Comparison of ENCODE assay signal across 9 mouse cellular contexts in genomic region chrX:95687119-95687518, GRCm38 (mm10). TPM values are rescaled to one million over a fixed set of nuclear protein-coding genes. Genes with fewer than 3 reads are reported as not detected.
A peak's percentile ranks its signal among the peaks of the same experiment; 100 is the strongest.
DNase-seq lines count a peak whose midpoint lies in the region; ATAC-seq and TF ChIP-seq lines count a peak whose summit lies in the region.
"Had no signal": no experiment of that assay in that cellular context is flagged by ENCODE, and none has a peak within 500 bp of the region (broad histone marks: within the 10 kb centered on the region; RNA-seq: fewer than 3 reads in every experiment).

No protein-coding gene starts in this region.

- no peak overlapping the region for H3K9ac ChIP-seq in forebrain, postnatal 0 days
- H3K9ac ChIP-seq in forebrain, embryonic 12.5 days: no peak overlapping the region
- H3K9ac ChIP-seq in CH12.LX (ENCODE audit: insufficient read depth, low read depth): no peak overlapping the region
- H3K9ac ChIP-seq: lung, embryonic 15.5 days had no signal

- DNase-seq in forebrain, postnatal 0 days: peak; percentile 20
- DNase-seq in left cerebral cortex, adult 18-20 months (ENCODE audit: low spot score in 2 of 2): peak; percentile 3 to 4
- no peak for DNase-seq in left cerebral cortex, postnatal 4 days
- DNase-seq in CH12.LX (ENCODE audit: extremely low read depth): peak; percentile 3
- peak; percentile 14 for DNase-seq in induced T-regulatory cell, adult 2 months (ENCODE audit: low read depth)
- no peak for DNase-seq in ovary, postnatal 10 days (ENCODE audit: low spot score)
- DNase-seq in yolk sac, embryonic 10.5 days (ENCODE audit: low spot score): no peak

- dilution Hi-C loops in CH12.LX (cut with MboI; ENCODE audit: extremely low pct_ligation_motif_present, extremely low pct_unique_long_range_greater_than_20kb, low sequenced_read_pairs): no loop called here

- in situ Hi-C loops in CH12.LX (cut with MboI; ENCODE audit: low pct_ligation_motif_present, low pct_unique_long_range_greater_than_20kb, low sequenced_read_pairs): no loop called here

- no peaks in the 10 kb centered on the region for H3K9me3 ChIP-seq in forebrain, postnatal 0 days (ENCODE audit: low read length)
- no peaks in the 10 kb centered on the region for H3K9me3 ChIP-seq in forebrain, embryonic 12.5 days
- no peaks in the 10 kb centered on the region for H3K9me3 ChIP-seq in CH12.LX (replicated peaks; ENCODE audit: low read length)
- H3K9me3 ChIP-seq: lung, embryonic 15.5 days had no signal

- H3K27ac ChIP-seq in forebrain, postnatal 0 days (ENCODE audit: low read depth, low read length): no peak overlapping the region
- H3K27ac ChIP-seq in forebrain, embryonic 12.5 days: no peak overlapping the region
- no peak overlapping the region for H3K27ac ChIP-seq in CH12.LX (ENCODE audit: insufficient read depth, low read depth)
- H3K27ac ChIP-seq: lung, embryonic 15.5 days had no signal

- no peak overlapping the region for H3K4me3 ChIP-seq in forebrain, postnatal 0 days (ENCODE audit: low read depth, low read length)
- H3K4me3 ChIP-seq in forebrain, embryonic 12.5 days (replicated peaks): no peak overlapping the region
- H3K4me3 ChIP-seq in CH12.LX (replicated peaks in 1 of 3; ENCODE audit: low read depth in 2 of 3, low read length in 2 of 3, poor library complexity in 1 of 3): no peak overlapping the region
- H3K4me3 ChIP-seq: lung, embryonic 15.5 days had no signal

- H3K79me2 ChIP-seq in CH12.LX (replicated peaks; ENCODE audit: control insufficient read depth, extremely low read depth, insufficient read depth, poor library complexity, severe bottlenecking): no peaks in the 10 kb centered on the region

- no peaks in the 10 kb centered on the region for H3K27me3 ChIP-seq in forebrain, postnatal 0 days (ENCODE audit: insufficient read depth, low read length)
- H3K27me3 ChIP-seq in forebrain, embryonic 12.5 days: no peaks in the 10 kb centered on the region
- no peaks in the 10 kb centered on the region for H3K27me3 ChIP-seq in CH12.LX (replicated peaks)
- H3K27me3 ChIP-seq: lung, embryonic 15.5 days had no signal

- TF ChIP-seq EP300 in CH12.LX (IDR thresholded peaks at IDR 0.05; ENCODE audit: low read length): no peak

- H3K4me1 ChIP-seq in forebrain, postnatal 0 days (ENCODE audit: insufficient read depth): no peaks in the 10 kb centered on the region
- no peaks in the 10 kb centered on the region for H3K4me1 ChIP-seq in forebrain, embryonic 12.5 days
- no peaks in the 10 kb centered on the region for H3K4me1 ChIP-seq in CH12.LX (ENCODE audit: control insufficient read depth in 1 of 2, insufficient read depth in 2 of 2)
- H3K4me1 ChIP-seq: lung, embryonic 15.5 days had no signal

- no peak for TF ChIP-seq POLR2A in CH12.LX (IDR thresholded peaks at IDR 0.05; ENCODE audit: low read depth, low read length)

- 62% methylated on average over 1 of the region's 1 CpGs for WGBS in forebrain, postnatal 0 days
- WGBS in forebrain, embryonic 12.5 days: 39% methylated on average over 1 of the region's 1 CpGs

- intact Hi-C loops in left cerebral cortex, postnatal 4 days (cut with DNase I): no loop called here

- no peak overlapping the region for H3K4me2 ChIP-seq in forebrain, postnatal 0 days (ENCODE audit: low read depth)
- no peak overlapping the region for H3K4me2 ChIP-seq in forebrain, embryonic 12.5 days
- no peak overlapping the region for H3K4me2 ChIP-seq in CH12.LX (ENCODE audit: insufficient read depth, low read depth, poor library complexity, severe bottlenecking)
- H3K4me2 ChIP-seq: lung, embryonic 15.5 days had no signal

- peak; percentile 43; the same call in 1 of the 2 replicates for ATAC-seq in forebrain, postnatal 0 days
- ATAC-seq in forebrain, embryonic 12.5 days (ENCODE audit: low FRiP score): no peak

- peak; percentile 52 for TF ChIP-seq RAD21 in CH12.LX (IDR thresholded peaks at IDR 0.05; ENCODE audit: low read depth, low read length)

- peak; percentile 37 for TF ChIP-seq CTCF in forebrain, postnatal 0 days (IDR thresholded peaks at IDR 0.05; ENCODE audit: low read depth)
- TF ChIP-seq CTCF in CH12.LX (conservative IDR thresholded peaks at IDR 0.05 in 1 of 2, IDR thresholded peaks at IDR 0.05 in 1 of 2; ENCODE audit: low read depth in 2 of 2, low read length in 2 of 2): peak in 1 of 2 experiments; percentile 51; a peak in 2 of 4 replicates

- no peaks in the 10 kb centered on the region for H3K36me3 ChIP-seq in forebrain, postnatal 0 days (ENCODE audit: insufficient read depth)
- no peaks in the 10 kb centered on the region for H3K36me3 ChIP-seq in forebrain, embryonic 12.5 days (replicated peaks)
- H3K36me3 ChIP-seq in CH12.LX (replicated peaks in 1 of 2; ENCODE audit: control insufficient read depth in 1 of 2, insufficient read depth in 1 of 2, low read length in 1 of 2): no peaks in the 10 kb centered on the region
- H3K36me3 ChIP-seq: lung, embryonic 15.5 days had no signal

TF ChIP-seq in CH12.LX, 34 proteins besides CTCF, POLR2A, EP300 and RAD21:
- TF ChIP-seq KAT2A (IDR thresholded peaks at IDR 0.05; ENCODE audit: insufficient replicate concordance, low read length): no peak
- TF ChIP-seq SMC3 (IDR thresholded peaks at IDR 0.05; ENCODE audit: low read depth, low read length): peak; percentile 25; the same call in 1 of the 2 replicates
- no peak for TF ChIP-seq JUND (conservative IDR thresholded peaks at IDR 0.05; ENCODE audit: low read depth, low read length)
TF ChIP-seq in CH12.LX: peak in this region for 1.

RNA-seq across cellular contexts. Expression of gene Zc3h12b, which starts 24.4 kb away (rescaled TPM):
- 10.6 and 11.6 TPM in 2 replicates for total RNA-seq in forebrain, postnatal 0 days (2014; rRNA removed)
- 2.5 and 3.5 TPM in 2 replicates for polyA plus RNA-seq in forebrain, postnatal 0 days (2015; fragmentation: Nextera tagmentation; extraction: Ambion mirVana)
- 3.4 and 3.5 TPM in 2 replicates for polyA plus RNA-seq in forebrain, embryonic 12.5 days (2016; fragmentation: Nextera tagmentation; extraction: Ambion mirVana)
- 10 to 100 TPM; 32.6 to 34.7 TPM for total RNA-seq in left cerebral cortex, adult 18-20 months (2021)
- 10 to 100 TPM; 19.2 to 20.9 TPM for total RNA-seq in left cerebral cortex, postnatal 4 days (2021)
- under 0.01 and 0.04 TPM in 2 replicates for total RNA-seq in CH12.LX (2012; rRNA removed)
- total RNA-seq in CH12.LX (2014; rRNA removed): not detected in 2 replicates
- polyA plus RNA-seq in CH12.LX (2012; ENCODE audit: insufficient read length, low read depth): 0.16 and 0.20 TPM in 2 replicates

RNA-seq across cellular contexts. Expression of gene Zc4h2, which starts 28.8 kb away (rescaled TPM):
- 50.9 and 52.5 TPM in 2 replicates for total RNA-seq in forebrain, postnatal 0 days (2014; rRNA removed)
- 61.6 and 74.9 TPM in 2 replicates for polyA plus RNA-seq in forebrain, postnatal 0 days (2015; fragmentation: Nextera tagmentation; extraction: Ambion mirVana)
- 55.5 and 60.9 TPM in 2 replicates for polyA plus RNA-seq in forebrain, embryonic 12.5 days (2016; fragmentation: Nextera tagmentation; extraction: Ambion mirVana)
- total RNA-seq in left cerebral cortex, adult 18-20 months (2021): 10 to 100 TPM; 18.0 to 21.0 TPM
- 10 to 100 TPM; 40.6 to 43.2 TPM for total RNA-seq in left cerebral cortex, postnatal 4 days (2021)
- 5.6 and 6.1 TPM in 2 replicates for total RNA-seq in CH12.LX (2012; rRNA removed)
- total RNA-seq in CH12.LX (2014; rRNA removed): 16.5 and 19.4 TPM in 2 replicates
- polyA plus RNA-seq in CH12.LX (2012; ENCODE audit: insufficient read length, low read depth): 9.8 and 11.0 TPM in 2 replicates

Comparison
In these comparisons a context has a peak if more than half of its experiments do, and no peak if none do; other contexts are left out.
1. DNase-seq: peak in forebrain, postnatal 0 days (single experiment), left cerebral cortex, adult 18-20 months (2 of 2), CH12.LX (single experiment) and induced T-regulatory cell, adult 2 months (single experiment); none in left cerebral cortex, postnatal 4 days (single experiment), ovary, postnatal 10 days (single experiment) and yolk sac, embryonic 10.5 days (single experiment).
2. RNA of gene Zc3h12b, which starts 24.4 kb away (total RNA-seq): 32.6 to 34.7 TPM in left cerebral cortex, adult 18-20 months, 19.2 to 20.9 TPM in left cerebral cortex, postnatal 4 days and 10.6 to 11.6 TPM in forebrain, postnatal 0 days; under 0.01 to 0.04 TPM in CH12.LX; every median in the first group is over 10 times any median in the second.